Mouse (Mus musculus) heart, embryonic 14.5 days (tissue): ENCODE results near the gene Sept4. TPM values are rescaled to one million over a fixed set of nuclear protein-coding genes. Genes with fewer than 3 reads are reported as not detected.

ENCODE experiments used
- ATAC-seq: fragments of 200-750 bp; cut with Nextera tagmentation; 2 replicates; pipeline ENCODE4 v1.8.0; 2017; ENCODE audit warnings: low read depth, moderate TSS enrichment; ENCODE audit not compliant: insufficient number of reproducible peaks, insufficient read depth, low FRiP score
- H3K27ac ChIP-seq, 2 experiments: fragments of 200-500 bp in 1 of 2; fragments of 300-500 bp in 1 of 2; sonication (generic) in 1 of 2; replicated peaks in 1 of 2; 2 replicates each; pipeline ENCODE4 v1.5.1; 2012 to 2014; ENCODE audit warnings: low read depth in 2 of 2, low read length in 2 of 2, control low read depth in 1 of 2, mild to moderate bottlenecking in 1 of 2, mixed read lengths in 1 of 2; ENCODE audit not compliant: control insufficient read depth in 1 of 2, insufficient read depth in 1 of 2
- H3K27me3 ChIP-seq: fragments of 300-500 bp; sonication (generic); 2 replicates; pipeline ENCODE4 v1.6.1; 2014; ENCODE audit warnings: mild to moderate bottlenecking, low read length, control low read depth; ENCODE audit not compliant: control insufficient read depth, insufficient read depth
- H3K36me3 ChIP-seq: fragments of 300-500 bp; sonication (generic); 2 replicates; pipeline ENCODE4 v1.6.1; 2014; ENCODE audit warnings: mild to moderate bottlenecking, control low read depth, low read length, mixed read lengths; ENCODE audit not compliant: control insufficient read depth, insufficient read depth
- H3K4me1 ChIP-seq, 2 experiments: fragments of 200-500 bp in 1 of 2; fragments of 300-500 bp in 1 of 2; sonication (generic) in 1 of 2; 2 replicates each; pipeline ENCODE4 v1.6.1; 2012 to 2014; ENCODE audit warnings: low read length in 2 of 2, control low read depth in 1 of 2, mixed read lengths in 1 of 2; ENCODE audit not compliant: control insufficient read depth in 2 of 2, insufficient read depth in 2 of 2
- H3K4me2 ChIP-seq: fragments of 300-500 bp; sonication (generic); 2 replicates; pipeline ENCODE4 v1.6.1; 2014; ENCODE audit warnings: mild to moderate bottlenecking, low read length
- H3K4me3 ChIP-seq, 2 experiments: fragments of 200-500 bp in 1 of 2; fragments of 300-500 bp in 1 of 2; sonication (generic) in 1 of 2; 2 replicates each; pipeline ENCODE4 v1.5.1; 2012 to 2014; ENCODE audit warnings: low read length in 2 of 2, mild to moderate bottlenecking in 2 of 2, control low read depth in 1 of 2, low read depth in 1 of 2, moderate library complexity in 1 of 2; ENCODE audit not compliant: control insufficient read depth in 1 of 2, insufficient read depth in 1 of 2
- H3K9ac ChIP-seq: fragments of 300-500 bp; sonication (generic); 2 replicates; pipeline ENCODE4 v1.6.1; 2014; ENCODE audit warnings: mild to moderate bottlenecking, low read length
- H3K9me3 ChIP-seq: fragments of 300-500 bp; sonication (generic); 2 replicates; pipeline ENCODE4 v1.6.1; 2016; ENCODE audit warnings: low read length, control low read depth; ENCODE audit not compliant: control insufficient read depth
- whole genome bisulfite sequencing: fragments of 180-500 bp; shearing (Covaris S2); extraction: QIAGEN DNeasy Blood & Tissue Kit; methylation state at CpG from one replicate; pipeline ENCODE4 v1.1.7; 2014; 5-methylcytosine and 5-hydroxymethylcytosine counted together
- polyA plus RNA-seq: library from polyadenylated mRNA; unstranded; fragments of >200 nt; fragmentation: Nextera tagmentation; extraction: Ambion mirVana; gene quantifications from 2 replicates; pipeline ENCODE4 v1.2.1, GENCODE M21; 2014

The Sept4 gene
- polyA plus RNA-seq, 1 experiment from 2014 or later: 23.5 TPM

DNA sequence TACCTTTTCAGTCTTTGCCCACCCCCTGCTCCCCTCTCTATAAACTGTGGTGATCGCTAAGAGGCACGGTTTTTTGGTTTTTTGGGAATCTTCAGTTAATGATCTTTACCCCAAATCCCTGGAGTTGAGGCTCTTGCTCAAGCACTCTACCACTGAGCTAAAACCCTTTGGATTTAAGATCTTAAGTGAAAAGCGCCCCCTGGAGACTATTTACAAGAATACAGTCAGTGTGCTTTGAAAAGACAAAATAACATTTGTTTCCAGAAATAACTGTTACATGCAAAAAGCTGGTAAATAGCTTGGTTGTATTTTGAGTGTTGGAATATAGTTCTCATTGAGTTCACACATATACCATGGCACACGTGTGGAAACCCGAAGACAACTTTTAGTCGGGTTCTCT, 37.0 kb upstream of the Sept4 start:
- Histone ChIP-seq H3K4me1 (no peaks in the 10 kb centered on the region; a peak in 1 of 4 replicates), H3K36me3 (no peaks in the 10 kb centered on the region), H3K27ac (no peak overlapping the region), H3K4me2 (no peak overlapping the region), H3K4me3 (no peak overlapping the region), H3K9ac (no peak overlapping the region), H3K9me3 (no peaks in the 10 kb centered on the region), H3K27me3 (no peaks in the 10 kb centered on the region)
- no peak for ATAC-seq
- whole genome bisulfite sequencing: 58% methylated on average over 6 of the region's 6 CpGs

GRCm38 (mm10) chr11:87542285-87542684, 26.4 kb upstream of the Sept4 start:
- Histone ChIP-seq H3K9me3 (no peaks in the 10 kb centered on the region), H3K4me3 (no peak overlapping the region), H3K36me3 (no peaks in the 10 kb centered on the region), H3K9ac (no peak overlapping the region), H3K4me2 (no peak overlapping the region), H3K27me3 (no peaks in the 10 kb centered on the region), H3K27ac (no peak overlapping the region), H3K4me1 (peaks cover 0 to 3% of the 10 kb centered on the region in 2 experiments; a peak in 1 of 4 replicates)
- 39% methylated on average over 8 of the region's 8 CpGs for WGBS
- ATAC-seq: no peak

- no peak for ATAC-seq
- H3K9ac ChIP-seq: no peak overlapping the region
- no peaks in the 10 kb centered on the region for H3K9me3 ChIP-seq
- 52% methylated on average over 3 of the region's 3 CpGs for WGBS
- peaks cover 0 to 3% of the 10 kb centered on the region in 2 experiments; a peak in 1 of 4 replicates for H3K4me1 ChIP-seq
- H3K27me3 ChIP-seq: no peaks in the 10 kb centered on the region
- no peak overlapping the region for H3K27ac ChIP-seq
- no peaks in the 10 kb centered on the region for H3K36me3 ChIP-seq
- H3K4me2 ChIP-seq: no peak overlapping the region
- no peak overlapping the region for H3K4me3 ChIP-seq
Observed at GRCm38 (mm10) chr11:87542906-87543305, 25.8 kb upstream of the Sept4 start.

GRCm38 (mm10) chr11:87553342-87553741, 15.4 kb upstream of the Sept4 start:
- H3K27ac ChIP-seq: no peak overlapping the region
- no peak for ATAC-seq

DNA sequence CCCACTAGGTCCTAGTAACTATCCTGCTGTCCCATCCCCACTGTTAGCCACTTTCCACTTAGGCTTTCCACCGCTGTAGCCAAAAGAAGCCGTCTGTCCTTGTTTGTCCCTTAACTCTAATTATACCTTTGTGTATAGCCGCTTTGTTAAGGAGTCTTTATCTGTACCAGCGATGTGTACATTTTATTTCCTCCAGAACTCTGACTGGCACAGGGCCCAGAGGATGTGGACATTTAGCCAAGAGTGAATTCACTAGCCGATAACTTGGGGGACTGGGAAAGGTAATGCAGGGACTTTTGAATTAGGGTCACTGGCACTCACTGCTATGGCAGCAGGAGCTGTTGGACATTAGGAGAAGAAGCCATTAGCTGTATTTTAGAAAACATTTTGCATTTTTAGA, 14.3 kb upstream of the Sept4 start:
- Histone ChIP-seq H3K27ac (peak overlapping the region; percentile 52 to 72; a peak in 3 of 4 replicates), H3K4me3 (no peak overlapping the region), H3K27me3 (no peaks in the 10 kb centered on the region), H3K36me3 (no peaks in the 10 kb centered on the region), H3K9ac (no peak overlapping the region), H3K9me3 (no peaks in the 10 kb centered on the region), H3K4me1 (peaks cover 8 to 17% of the 10 kb centered on the region in 2 experiments; a peak in 3 of 4 replicates), H3K4me2 (peak overlapping the region; percentile 37)
- no peak for ATAC-seq
- 8% methylated on average over 5 of the region's 5 CpGs for WGBS

More at GRCm38 (mm10) chr11:87553342-87553741, 15.4 kb upstream of the Sept4 start:
- no peaks in the 10 kb centered on the region for H3K36me3 ChIP-seq
- H3K27me3 ChIP-seq: no peaks in the 10 kb centered on the region
- no peak overlapping the region for H3K4me3 ChIP-seq
- no peaks in the 10 kb centered on the region for H3K9me3 ChIP-seq
- 83% methylated on average over 4 of the region's 4 CpGs for WGBS
- H3K4me1 ChIP-seq: peaks cover 8 to 17% of the 10 kb centered on the region in 2 experiments; a peak in 3 of 4 replicates
- H3K9ac ChIP-seq: no peak overlapping the region
- no peak overlapping the region for H3K4me2 ChIP-seq

DNA sequence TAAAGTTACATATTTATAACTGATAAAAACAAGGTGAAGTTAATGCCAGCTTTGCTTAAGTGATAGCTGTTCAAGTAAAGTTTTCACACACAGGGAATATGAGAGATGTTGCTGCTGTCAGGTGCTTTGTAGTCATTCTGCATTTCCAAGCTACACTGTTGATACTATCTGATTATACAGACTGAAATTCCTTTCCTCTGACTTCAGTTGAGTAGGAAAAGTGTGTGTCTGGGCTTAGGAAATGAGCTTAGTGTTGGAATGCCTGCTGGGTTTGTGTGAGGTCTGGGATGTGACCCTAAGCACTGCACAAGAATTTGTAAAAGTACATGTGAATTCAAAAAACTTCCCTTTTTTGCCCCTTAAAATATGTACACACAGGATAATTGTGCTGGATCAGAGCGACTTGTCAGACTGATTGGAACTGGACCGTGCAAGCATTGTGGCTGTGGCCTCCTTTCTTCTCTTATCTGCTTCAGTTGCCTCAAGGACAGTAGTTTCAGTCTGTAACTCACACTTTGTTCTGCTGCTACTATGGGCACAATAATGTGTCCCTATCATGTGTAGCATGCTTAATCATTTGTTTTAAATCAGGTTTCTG, 13.5 kb upstream of the Sept4 start:
- no peaks in the 10 kb centered on the region for H3K9me3 ChIP-seq
- peak overlapping the region; percentile 59 to 72 for H3K27ac ChIP-seq
- H3K9ac ChIP-seq: no peak overlapping the region; the same call in 1 of the 2 replicates
- WGBS: 12% methylated on average over 2 of the region's 2 CpGs
- no peaks in the 10 kb centered on the region for H3K36me3 ChIP-seq
- 0 out of 2 replicates have a peak overlapping the region, but pooled peaks have one; percentile 37 for H3K4me2 ChIP-seq
- H3K4me1 ChIP-seq: peaks cover 8 to 17% of the 10 kb centered on the region in 2 experiments; a peak in 3 of 4 replicates
- H3K27me3 ChIP-seq: no peaks in the 10 kb centered on the region
- ATAC-seq: no peak
- H3K4me3 ChIP-seq: no peak overlapping the region

- Histone ChIP-seq H3K4me1 (peaks cover 4 to 9% of the 10 kb centered on the region in 2 experiments; a peak in 2 of 4 replicates), H3K4me2 (no peak overlapping the region), H3K36me3 (no peaks in the 10 kb centered on the region), H3K4me3 (no peak overlapping the region), H3K9me3 (no peaks in the 10 kb centered on the region), H3K27ac (no peak overlapping the region), H3K27me3 (no peaks in the 10 kb centered on the region), H3K9ac (no peak overlapping the region)
- 37% methylated on average over 6 of the region's 6 CpGs for WGBS
- no peak for ATAC-seq
Observed at GRCm38 (mm10) chr11:87561208-87561607, 7.5 kb upstream of the Sept4 start.

- Histone ChIP-seq H3K4me3 (no peak within 1 kb of the TSS), H3K9ac (no peak within 1 kb of the TSS), H3K27ac (no peak within 1 kb of the TSS; a peak in 2 of 4 replicates), H3K9me3 (no peaks in the 10 kb centered on the region), H3K27me3 (no peaks in the 10 kb centered on the region), H3K4me1 (peaks cover 18 to 23% of the 10 kb centered on the region in 2 experiments), H3K36me3 (no peaks in the 10 kb centered on the region), H3K4me2 (no peak within 1 kb of the TSS)
- ATAC-seq: no peak
- 69% methylated on average over 3 of the region's 3 CpGs for WGBS
Observed at GRCm38 (mm10) chr11:87566501-87566900, 2.2 kb upstream of the Sept4 start, which contains the start of gene Gm11492. Gene Gm11492 (plus strand): TSS chr11:87566653.
